Mouse (Mus musculus): ENCODE measurements around the gene Gna13.

GRCm38 (mm10) chr11:109440641-109441040 is 78.0 kb downstream of the Gna13 start:
- TF ChIP-seq CTCF (IDR thresholded peaks at IDR 0.05; ENCODE audit: low read depth): no peak
- no peak for TF ChIP-seq EP300 (optimal IDR thresholded peaks at IDR 0.05)
